ENCODE assay signal across 24 mouse cellular contexts in genomic region chr4:98831726-98832125, GRCm38 (mm10). TPM values are rescaled to one million over a fixed set of nuclear protein-coding genes. Genes with fewer than 3 reads are reported as not detected.
"Had no signal": no experiment of that assay in that cellular context is flagged by ENCODE, and none has a peak within 500 bp of the region (broad histone marks: within the 10 kb centered on the region; RNA-seq: fewer than 3 reads in every experiment).

No protein-coding gene starts in this region.

- H3K4me3 ChIP-seq: kidney, embryonic 15.5 days; limb, embryonic 12.5 days; limb, embryonic 15.5 days; neural tube, embryonic 12.5 days; neural tube, embryonic 15.5 days had no signal

- H3K36me3 ChIP-seq: kidney, embryonic 15.5 days; limb, embryonic 12.5 days; limb, embryonic 15.5 days; neural tube, embryonic 12.5 days; neural tube, embryonic 15.5 days had no signal

- H3K9ac ChIP-seq: kidney, embryonic 15.5 days; limb, embryonic 12.5 days; limb, embryonic 15.5 days; liver, embryonic 14.5 days; liver, postnatal 0 days; lung, embryonic 14.5 days; neural tube, embryonic 12.5 days; neural tube, embryonic 15.5 days had no signal

- H3K4me2 ChIP-seq: kidney, embryonic 15.5 days; limb, embryonic 12.5 days; limb, embryonic 15.5 days; liver, embryonic 11.5 days; lung, embryonic 14.5 days; midbrain, embryonic 11.5 days; neural tube, embryonic 12.5 days; neural tube, embryonic 15.5 days had no signal

- H3K27me3 ChIP-seq: kidney, embryonic 15.5 days; limb, embryonic 12.5 days; limb, embryonic 15.5 days; neural tube, embryonic 12.5 days; neural tube, embryonic 15.5 days had no signal

- H3K4me1 ChIP-seq: neural tube, embryonic 12.5 days; neural tube, embryonic 15.5 days had no signal

- H3K27ac ChIP-seq: limb, embryonic 12.5 days; limb, embryonic 15.5 days; liver, embryonic 14.5 days; neural tube, embryonic 12.5 days; neural tube, embryonic 15.5 days; stomach, postnatal 0 days had no signal

- H3K9me3 ChIP-seq: kidney, embryonic 15.5 days; limb, embryonic 12.5 days; limb, embryonic 15.5 days; neural tube, embryonic 12.5 days; neural tube, embryonic 15.5 days had no signal

- DNase-seq: kidney, adult 18-20 months; kidney, postnatal 4 days; left cerebral cortex, postnatal 4 days; liver, postnatal 0 days; lung, postnatal 14 days; lung, postnatal 4 days; midbrain, embryonic 14.5 days; right cerebral cortex, adult 18-20 months; right cerebral cortex, postnatal 14 days; right cerebral cortex, postnatal 4 days; thymus, postnatal 25 days had no signal

- ATAC-seq: intestine, embryonic 16.5 days; liver, postnatal 0 days had no signal

RNA-seq across cellular contexts. Expression of gene I0C0044D17Rik, which starts 8.1 kb away (rescaled TPM):
- polyA plus RNA-seq: intestine, embryonic 16.5 days; kidney, embryonic 15.5 days; limb, embryonic 12.5 days; limb, embryonic 15.5 days; liver, embryonic 11.5 days; liver, embryonic 14.5 days; liver, postnatal 0 days; lung, embryonic 14.5 days; midbrain, embryonic 11.5 days; midbrain, embryonic 14.5 days; neural tube, embryonic 12.5 days; neural tube, embryonic 15.5 days; stomach, embryonic 14.5 days; stomach, postnatal 0 days; thymus, postnatal 0 days had no signal
